Mouse (Mus musculus): Measurements from ENCODE around the gene Gm45711.
"Not testable (repeated sequence)": the region's sequence is repeated elsewhere in the genome, so short reads cannot be mapped to it uniquely, and the experiment has no call there.

Gm45711 gene

GRCm38 (mm10) chr8:104313311-104313710, 3.4 kb upstream of the Gm45711 start:
- no peak for DNase-seq

DNA sequence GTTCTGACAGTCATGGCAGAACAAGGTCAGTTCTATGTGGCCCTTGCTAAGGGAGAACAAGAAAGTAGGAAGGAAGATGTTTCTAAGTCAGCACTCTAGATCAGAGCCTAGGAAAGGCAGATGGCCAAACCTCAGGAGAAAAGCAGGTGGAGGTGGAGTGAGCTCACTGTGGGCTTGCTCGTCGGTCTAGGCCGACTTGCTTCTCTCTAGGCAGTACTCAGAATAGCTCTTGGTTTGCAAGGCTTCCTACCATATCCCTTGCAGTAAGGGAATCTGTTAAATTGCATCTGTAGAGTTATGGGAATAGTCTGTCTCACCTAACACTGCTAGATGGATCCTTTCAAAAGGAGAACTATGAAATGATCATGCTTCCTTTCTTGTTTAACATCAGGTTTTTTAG, 2.1 kb upstream of the Gm45711 start:
- not testable (repeated sequence) for DNase-seq

DNA sequence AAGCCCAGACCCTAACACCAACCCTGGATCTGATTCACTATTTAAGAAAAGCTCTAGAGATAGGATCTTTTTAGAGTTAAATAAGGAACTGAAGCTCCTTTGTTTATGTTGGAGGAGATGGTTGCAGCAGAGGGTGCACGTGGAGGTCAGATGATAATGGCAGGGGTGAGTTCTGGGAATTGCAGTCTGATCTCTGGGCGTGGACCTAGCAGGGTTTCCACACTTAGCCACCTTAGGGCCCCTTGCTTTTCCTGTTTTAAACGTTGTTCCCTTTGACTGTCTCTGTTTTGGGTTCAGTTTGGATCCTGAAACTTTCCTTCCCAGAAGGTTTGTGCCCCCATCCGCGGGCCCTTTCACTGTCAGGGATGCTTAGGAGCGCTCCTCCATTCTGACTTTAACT, 1.5 kb downstream of the Gm45711 start:
- DNase-seq: not testable (repeated sequence)

DNA sequence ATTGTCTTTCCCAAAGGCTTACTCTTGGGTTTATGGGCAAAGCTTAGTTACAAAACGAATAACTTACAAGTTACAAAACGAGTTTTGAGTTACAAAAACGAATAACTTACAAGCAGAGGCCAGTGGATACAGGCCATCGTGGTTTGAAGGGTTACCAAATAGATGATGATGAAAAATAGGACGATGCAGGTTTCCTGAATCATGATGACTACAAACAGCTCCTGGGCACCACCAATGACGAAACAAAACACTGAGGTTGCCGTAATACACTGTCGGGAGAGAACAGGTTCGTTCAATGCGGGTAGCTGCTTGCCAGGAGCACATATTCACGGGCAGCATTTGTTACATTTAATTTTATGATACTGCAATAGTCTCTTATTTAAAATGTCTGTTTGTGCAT, 4.9 kb downstream of the Gm45711 start:
- no peak for DNase-seq

DNA sequence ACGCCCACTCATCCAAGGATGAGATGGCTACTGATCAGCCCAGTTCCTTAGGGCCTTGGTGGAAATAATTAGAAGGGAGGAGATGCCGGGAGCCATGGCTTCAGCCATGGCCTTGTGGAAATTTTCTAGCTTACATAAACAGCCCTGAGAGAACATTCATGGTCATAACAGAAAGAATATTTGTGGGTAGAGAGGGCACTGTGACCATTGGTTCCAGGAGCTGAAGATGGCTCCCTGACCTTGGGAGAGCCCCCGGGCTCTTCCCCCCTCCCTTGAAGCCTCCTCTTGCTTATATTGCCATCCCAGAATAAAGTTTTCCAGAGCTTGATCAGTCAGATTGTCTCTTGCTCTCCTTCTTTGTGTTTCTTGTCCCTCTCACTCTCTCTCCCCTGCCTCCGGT, 7.3 kb downstream of the Gm45711 start:
- DNase-seq: not testable (repeated sequence)

GRCm38 (mm10) chr8:104301577-104301976, 8.3 kb downstream of the Gm45711 start:
- DNase-seq: not testable (repeated sequence)

GRCm38 (mm10) chr8:104294396-104294795, 15.5 kb downstream of the Gm45711 start:
- no peak for DNase-seq

DNA sequence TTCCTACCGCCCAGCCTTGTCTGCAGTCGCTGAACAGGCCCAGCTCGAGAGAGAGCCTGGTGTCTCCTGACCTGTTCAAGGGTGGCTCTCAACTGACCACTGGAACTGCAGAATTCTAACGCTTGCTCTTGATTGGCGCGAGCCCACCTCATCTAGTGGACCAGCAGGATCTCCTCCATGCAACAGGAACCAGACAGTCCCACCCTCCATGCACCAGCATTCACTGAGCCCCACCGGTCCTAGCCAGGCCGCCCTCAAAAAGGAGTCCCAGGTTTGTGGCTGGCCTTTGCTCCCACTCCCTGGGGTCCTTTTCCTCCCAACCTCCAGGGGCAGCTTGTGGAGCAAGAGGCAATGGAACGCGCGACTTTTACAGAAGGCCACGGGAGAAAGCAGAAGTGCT, 16.8 kb downstream of the Gm45711 start, which contains the start of gene Cmtm2a:
TSS of gene Cmtm2a (minus strand) at position 101 of the 400 bp plus-strand sequence.
- not testable (repeated sequence) for DNase-seq

DNA sequence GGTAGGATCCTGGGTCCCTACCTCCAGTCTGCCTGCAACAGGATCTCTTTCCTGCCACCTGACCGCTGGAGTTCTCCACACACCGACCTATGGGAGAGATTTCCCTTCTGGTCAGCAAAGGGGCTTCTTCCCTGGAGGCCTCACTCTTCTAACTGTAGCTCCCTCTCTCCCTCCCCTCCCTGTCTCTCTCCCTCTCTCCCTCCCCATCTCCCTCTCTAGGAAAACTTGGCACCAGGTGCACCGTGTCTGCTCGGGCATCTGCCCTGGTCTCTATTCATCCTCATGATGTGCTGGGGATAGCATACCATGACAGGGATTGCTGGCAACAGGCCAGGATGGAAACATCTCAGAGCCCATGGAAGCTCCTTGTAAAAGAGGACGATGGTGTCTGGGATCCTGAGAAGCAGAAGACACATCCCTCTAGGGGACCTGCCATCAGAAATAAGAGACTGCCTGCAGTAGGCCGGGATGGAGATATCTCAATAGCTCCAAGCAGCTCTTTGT, 40.9 kb downstream of the Gm45711 start:
- DNase-seq: no peak

- no peak for DNase-seq
Observed at GRCm38 (mm10) chr8:104268368-104268767, 41.5 kb downstream of the Gm45711 start.

DNA sequence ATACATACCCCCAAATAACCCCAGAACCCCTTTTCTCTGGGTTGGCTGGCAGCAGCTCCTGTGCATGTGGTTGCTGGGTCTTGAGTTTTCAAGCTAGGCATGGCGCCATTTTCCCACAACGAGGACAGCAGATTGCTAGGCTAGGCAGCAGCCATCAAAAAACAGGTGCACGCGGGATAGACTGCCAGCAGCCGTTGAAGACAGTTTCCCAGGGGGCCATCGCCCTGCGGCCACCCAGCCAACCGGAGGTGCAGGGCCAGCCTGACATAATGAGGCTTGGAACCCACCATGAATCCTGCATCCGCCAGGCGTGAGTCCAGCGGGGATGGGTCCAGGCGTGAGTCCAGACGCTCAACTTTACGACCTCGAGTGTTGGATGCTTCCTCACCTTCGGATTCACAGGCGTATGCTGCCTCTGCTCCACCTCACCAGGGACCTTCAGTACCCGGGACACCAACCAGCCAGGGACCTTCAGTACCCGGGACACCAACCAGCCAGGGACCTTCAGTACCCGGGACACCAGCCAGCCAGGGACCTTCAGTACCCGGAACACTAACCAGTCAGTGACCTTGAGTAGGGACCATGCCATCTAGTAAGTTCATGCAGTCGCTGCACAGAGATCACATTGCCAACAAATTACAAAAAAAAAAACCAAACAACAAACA, 45.5 kb downstream of the Gm45711 start:
- DNase-seq: not testable (repeated sequence)

GRCm38 (mm10) chr8:104261802-104262201, 48.1 kb downstream of the Gm45711 start:
- not testable (repeated sequence) for DNase-seq

DNA sequence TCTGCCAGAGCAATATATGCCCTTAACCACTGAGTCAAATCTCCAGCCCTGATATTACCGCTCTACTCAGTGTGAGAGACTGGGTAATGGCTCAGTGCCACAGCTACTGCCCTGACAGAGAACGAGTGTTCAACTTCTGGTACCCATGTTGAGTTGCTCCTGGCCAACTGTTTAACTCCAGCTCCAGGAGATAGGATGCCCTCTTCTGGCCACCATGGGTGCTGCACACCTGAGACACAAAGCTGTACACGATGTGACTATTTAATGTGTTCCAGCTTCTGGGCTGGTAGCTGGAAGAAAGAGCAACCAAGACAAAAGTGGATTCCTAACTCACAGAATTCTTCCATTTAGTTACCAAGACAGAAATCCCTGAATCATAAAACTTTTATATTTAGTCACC, 56.9 kb downstream of the Gm45711 start:
- DNase-seq: peak; percentile 73

- DNase-seq: peak; percentile 35
Observed at GRCm38 (mm10) chr8:104251461-104251860, 58.4 kb downstream of the Gm45711 start.

DNA sequence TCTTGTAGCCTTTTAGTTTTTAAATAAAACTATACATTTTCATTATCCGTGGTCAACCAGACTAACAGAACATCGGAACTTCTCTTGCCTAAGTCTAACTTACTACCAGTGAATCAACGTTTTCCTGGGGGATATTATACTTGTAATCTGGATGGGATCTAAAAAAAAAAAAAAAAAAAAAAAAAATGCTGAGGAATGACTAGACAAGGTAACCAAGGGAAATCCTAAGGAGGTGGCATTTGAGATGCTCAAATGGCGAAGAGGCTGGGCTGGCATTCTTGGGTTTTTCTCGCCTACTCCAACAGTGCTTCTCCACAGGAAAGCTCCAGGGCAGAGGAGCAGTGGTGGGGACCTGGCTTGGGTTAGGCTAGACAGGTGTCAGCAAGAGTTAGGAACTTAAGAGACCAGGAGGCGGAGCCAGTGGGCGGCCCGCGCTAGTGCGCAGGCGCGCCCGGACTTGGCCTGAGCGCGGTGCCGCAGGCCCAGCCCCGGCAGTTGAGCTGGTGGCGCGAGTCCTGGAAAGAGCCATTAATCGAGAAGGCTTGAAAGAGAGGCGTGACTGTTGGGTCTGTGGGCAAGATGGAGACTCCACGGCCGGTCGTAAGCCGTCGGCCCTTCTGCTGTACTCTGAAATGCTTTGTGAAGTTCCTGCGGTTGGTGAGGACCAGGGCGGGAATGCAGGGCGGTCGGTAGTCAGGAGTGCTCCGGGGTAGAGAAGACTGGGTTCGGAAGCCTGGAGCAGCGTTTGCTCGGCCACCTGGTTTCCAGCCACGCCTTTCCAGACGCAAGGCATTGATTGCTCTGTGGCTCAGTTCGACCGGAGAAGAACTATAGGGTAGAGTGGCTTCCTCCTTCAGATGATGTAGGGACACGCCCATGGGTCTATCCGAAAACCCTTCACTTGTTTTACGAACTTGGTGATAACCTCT, 59.2 kb downstream of the Gm45711 start, which contains the start of gene Cklf:
TSS of gene Cklf (plus strand) at position 423 of the 929 bp plus-strand sequence.
- peak; percentile 88 for DNase-seq

DNA sequence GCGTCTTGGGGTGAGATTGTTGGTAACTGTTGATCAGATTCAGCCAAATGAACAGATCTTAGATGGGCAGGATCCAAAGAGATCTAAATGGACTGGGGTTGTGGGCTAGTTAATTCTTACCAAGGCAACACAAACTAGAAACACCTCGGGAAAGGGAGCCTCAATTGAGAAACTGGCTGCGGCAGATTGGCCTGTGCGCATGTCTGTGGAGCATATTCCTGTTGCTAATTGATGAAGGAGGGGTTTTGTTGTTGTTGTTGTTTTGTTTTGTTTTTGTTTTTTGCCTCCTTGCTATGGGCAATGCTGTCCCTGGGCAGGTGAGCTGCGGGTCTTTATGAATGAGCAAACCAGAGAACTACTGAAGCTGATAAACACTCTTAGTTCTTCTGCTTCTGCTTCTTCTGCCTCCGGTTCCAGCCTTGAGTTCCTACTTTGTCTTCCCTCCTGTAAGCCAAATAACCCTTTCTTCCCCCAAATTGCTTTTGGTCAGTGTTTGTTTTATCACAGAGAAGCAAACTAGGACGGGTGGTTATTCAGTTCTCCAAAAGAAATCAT, 60.4 kb downstream of the Gm45711 start:
- DNase-seq: no peak

- peak; percentile 86 for DNase-seq
Observed at GRCm38 (mm10) chr8:104248276-104248675, 61.6 kb downstream of the Gm45711 start, which contains the start of gene Tk2. Gene Tk2 (minus strand): TSS chr8:104248558.

DNA sequence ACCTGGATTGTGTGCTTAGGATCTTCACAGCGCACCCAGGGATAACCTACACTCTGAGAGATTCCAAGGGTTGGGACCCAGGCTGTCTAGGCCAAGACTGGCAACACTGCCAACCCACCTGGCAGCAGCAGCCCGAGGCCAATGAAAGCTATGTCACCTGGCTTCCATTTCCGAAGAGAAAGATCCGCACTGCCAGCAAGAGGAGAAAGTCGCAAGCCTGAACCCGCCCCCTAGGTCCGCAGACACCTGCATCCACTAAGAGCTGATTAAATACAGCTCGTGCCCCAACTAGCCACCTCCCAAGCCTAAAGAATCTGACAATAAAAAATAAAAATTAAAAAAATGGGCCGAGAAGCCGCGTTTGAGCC, 62.0 kb downstream of the Gm45711 start:
- DNase-seq: peak; percentile 51

- peak; percentile 59 for DNase-seq
Observed at GRCm38 (mm10) chr8:104247054-104247907, 62.6 kb downstream of the Gm45711 start.

- DNase-seq: no peak
Observed at GRCm38 (mm10) chr8:104246621-104247020, 63.3 kb downstream of the Gm45711 start.

DNA sequence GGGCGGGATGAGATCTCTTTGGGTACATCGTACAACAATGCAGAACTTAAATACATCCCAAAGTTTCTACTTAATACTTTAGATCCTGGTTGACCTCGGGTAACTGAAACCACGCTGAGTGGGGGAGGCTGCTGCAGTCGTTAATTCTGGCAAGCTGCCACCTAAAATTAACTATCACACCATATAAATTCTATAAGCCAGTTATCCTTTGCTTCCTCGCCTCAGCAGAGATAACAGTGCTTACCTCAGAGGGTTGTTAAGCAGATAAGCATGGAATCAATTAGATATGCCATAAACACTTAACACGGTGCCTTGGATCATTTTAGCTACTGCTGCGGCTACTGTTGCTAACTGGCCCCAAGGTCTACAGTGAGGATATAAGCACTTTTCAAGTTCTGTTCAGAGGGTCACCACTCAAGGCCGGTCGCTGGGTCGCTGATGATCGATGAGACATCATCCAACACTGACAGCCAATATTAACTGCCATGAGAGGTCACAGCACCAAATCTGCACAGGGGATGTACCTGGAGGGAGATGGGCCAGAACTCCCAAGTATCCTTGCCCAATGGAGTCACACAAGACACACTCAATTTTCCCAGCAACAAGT, 67.7 kb downstream of the Gm45711 start:
- DNase-seq: no peak

DNA sequence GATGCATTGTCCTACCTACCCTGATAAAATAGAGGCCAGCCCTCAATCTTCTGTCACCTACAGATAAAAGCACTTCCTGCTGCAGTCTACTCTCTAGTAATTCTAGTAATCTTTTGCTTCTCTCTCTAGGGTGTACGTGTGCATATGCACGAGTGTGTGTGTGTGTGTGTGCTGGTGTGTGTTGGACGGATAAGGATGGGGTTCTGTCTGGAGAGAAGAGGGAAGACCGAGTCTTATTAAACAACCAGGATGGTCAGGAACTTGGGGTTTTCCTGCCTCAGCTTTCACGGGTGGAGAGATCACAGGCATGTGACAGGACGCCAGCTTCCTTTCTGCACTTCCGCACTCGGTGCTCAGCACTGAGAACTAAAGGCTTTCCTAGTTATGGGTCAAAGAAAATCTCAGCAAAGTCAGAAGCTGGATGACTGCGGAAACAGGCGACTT, 70.4 kb downstream of the Gm45711 start:
- DNase-seq: peak; percentile 46
